Mouse (Mus musculus) ES-Bruce4 (cell line): ENCODE results near the gene Clec16a. TPM values are rescaled to one million over a fixed set of nuclear protein-coding genes. Genes with fewer than 3 reads are reported as not detected.

Source experiments
- H3K27ac ChIP-seq: 2 replicates; pipeline ENCODE4 v1.5.1; 2012; ENCODE audit warnings: low read length, inconsistent platforms; ENCODE audit not compliant: insufficient read depth
- H3K27me3 ChIP-seq: 2 replicates; pipeline ENCODE4 v1.6.1; 2012; ENCODE audit warnings: mild to moderate bottlenecking, low read length, inconsistent platforms; ENCODE audit not compliant: control insufficient read depth, poor library complexity, insufficient read depth, severe bottlenecking
- H3K36me3 ChIP-seq: 2 replicates; pipeline ENCODE4 v1.6.1; 2012; ENCODE audit warnings: inconsistent platforms, mild to moderate bottlenecking, low read length, moderate library complexity; ENCODE audit not compliant: control insufficient read depth, poor library complexity, insufficient read depth, severe bottlenecking
- H3K4me1 ChIP-seq: one replicate; pipeline ENCODE4 v1.8.1; 2011; ENCODE audit warnings: low read length; ENCODE audit not compliant: control insufficient read depth, insufficient read depth
- H3K4me3 ChIP-seq: 2 replicates; pipeline ENCODE4 v1.5.1; 2011; ENCODE audit warnings: low read depth, mild to moderate bottlenecking, low read length
- H3K9ac ChIP-seq: 2 replicates; pipeline ENCODE4 v1.6.1; 2012; ENCODE audit warnings: low read depth, mild to moderate bottlenecking, inconsistent platforms; ENCODE audit not compliant: poor library complexity, severe bottlenecking
- H3K9me3 ChIP-seq: replicated peaks from 2 replicates; pipeline ENCODE4 v1.6.1; 2012; ENCODE audit warnings: mild to moderate bottlenecking, low read length, inconsistent platforms; ENCODE audit not compliant: control insufficient read depth, poor library complexity, insufficient read depth, severe bottlenecking
- CTCF ChIP-seq: IDR thresholded peaks from one replicate; pipeline ENCODE4 v1.8.1; 2011; ENCODE audit warnings: low read depth, low read length
- EP300 ChIP-seq: IDR thresholded peaks from 2 replicates; pipeline ENCODE4 v1.6.1; 2011; ENCODE audit warnings: low read depth, low read length; ENCODE audit not compliant: insufficient read depth
- POLR2A ChIP-seq: IDR thresholded peaks from one replicate; pipeline ENCODE4 v1.8.1; 2011; ENCODE audit warnings: low read length; ENCODE audit not compliant: insufficient read depth
- polyA plus RNA-seq: library from polyadenylated mRNA; stranded (reverse); fragments of >200 nt; gene quantifications from 2 replicates; pipeline ENCODE4 v1.2.4, GENCODE M21; 2011; ENCODE audit warnings: low read depth; ENCODE audit not compliant: missing spikeins, insufficient read depth, insufficient read length

Gene Clec16a
- polyA plus RNA-seq, 1 experiment, result 9.5 TPM

GRCm38 (mm10) chr16:10771769-10772510, 226.8 kb downstream of the Clec16a start:
- H3K27me3 ChIP-seq, result no peaks in the 10 kb centered on the region
- H3K36me3 ChIP-seq, result no peaks in the 10 kb centered on the region
- H3K4me1 ChIP-seq, result no peaks in the 10 kb centered on the region
- no peaks in the 10 kb centered on the region for H3K9me3 ChIP-seq
- H3K9ac ChIP-seq, result no peak overlapping the region
- TF ChIP-seq EP300 (no peak), CTCF (no peak), POLR2A (no peak)
- H3K27ac ChIP-seq, result no peak overlapping the region
- H3K4me3 ChIP-seq, result no peak overlapping the region

DNA sequence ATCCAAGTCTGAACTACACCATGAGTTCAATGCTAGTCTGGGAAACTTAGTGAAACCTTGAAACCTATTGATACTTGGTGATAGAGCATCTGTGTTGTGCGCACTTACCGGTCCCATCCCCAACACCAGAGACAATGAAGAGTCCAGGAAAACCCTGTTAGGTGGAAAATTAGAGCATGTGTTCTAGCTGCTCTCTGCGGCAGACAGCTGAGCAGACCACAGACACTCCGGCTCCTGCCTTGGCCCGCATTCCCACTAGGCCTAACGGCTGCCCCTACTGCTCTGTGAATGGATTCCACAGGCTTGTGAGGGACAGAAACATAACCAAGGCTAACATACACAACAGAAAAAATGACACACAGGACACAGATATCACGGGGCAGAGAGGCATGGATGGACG, 228.4 kb downstream of the Clec16a start:
- Histone ChIP-seq H3K9ac (no peak overlapping the region), H3K27ac (no peak overlapping the region), H3K4me1 (no peaks in the 10 kb centered on the region), H3K4me3 (no peak overlapping the region), H3K27me3 (no peaks in the 10 kb centered on the region), H3K36me3 (no peaks in the 10 kb centered on the region), H3K9me3 (no peaks in the 10 kb centered on the region)
- TF ChIP-seq EP300, result no peak
- no peak for TF ChIP-seq CTCF
- TF ChIP-seq POLR2A, result no peak

- Histone ChIP-seq H3K27me3 (no peaks in the 10 kb centered on the region), H3K9me3 (no peaks in the 10 kb centered on the region), H3K9ac (no peak overlapping the region), H3K36me3 (no peaks in the 10 kb centered on the region), H3K27ac (no peak overlapping the region), H3K4me3 (no peak overlapping the region), H3K4me1 (no peaks in the 10 kb centered on the region)
- TF ChIP-seq EP300 (no peak), CTCF (no peak), POLR2A (no peak)
Measured at GRCm38 (mm10) chr16:10774726-10775125, 229.6 kb downstream of the Clec16a start.

- Histone ChIP-seq H3K27me3 (no peaks in the 10 kb centered on the region), H3K4me3 (no peak overlapping the region), H3K9me3 (no peaks in the 10 kb centered on the region), H3K27ac (no peak overlapping the region), H3K4me1 (no peaks in the 10 kb centered on the region), H3K36me3 (no peaks in the 10 kb centered on the region), H3K9ac (no peak overlapping the region)
- no peak for TF ChIP-seq EP300
- no peak for TF ChIP-seq CTCF
- TF ChIP-seq POLR2A, result no peak
Measured at GRCm38 (mm10) chr16:10776322-10776721, 231.2 kb downstream of the Clec16a start.

- no peaks in the 10 kb centered on the region for H3K4me1 ChIP-seq
- no peaks in the 10 kb centered on the region for H3K9me3 ChIP-seq
Measured at GRCm38 (mm10) chr16:10777579-10778160, 232.5 kb downstream of the Clec16a start.

GRCm38 (mm10) chr16:10780631-10781120, 235.5 kb downstream of the Clec16a start:
- no peak overlapping the region for H3K4me3 ChIP-seq

More at GRCm38 (mm10) chr16:10777579-10778160, 232.5 kb downstream of the Clec16a start:
- H3K36me3 ChIP-seq, result no peaks in the 10 kb centered on the region
- H3K9ac ChIP-seq, result no peak overlapping the region
- H3K4me3 ChIP-seq, result no peak overlapping the region
- no peak for TF ChIP-seq POLR2A
- no peak for TF ChIP-seq EP300
- no peak for TF ChIP-seq CTCF
- H3K27me3 ChIP-seq, result no peaks in the 10 kb centered on the region
- no peak overlapping the region for H3K27ac ChIP-seq

More at GRCm38 (mm10) chr16:10780631-10781120, 235.5 kb downstream of the Clec16a start:
- no peak overlapping the region for H3K9ac ChIP-seq
- H3K4me1 ChIP-seq, result no peaks in the 10 kb centered on the region
- no peak overlapping the region for H3K27ac ChIP-seq
- no peaks in the 10 kb centered on the region; the same call in 1 of the 2 replicates for H3K27me3 ChIP-seq
- H3K36me3 ChIP-seq, result no peaks in the 10 kb centered on the region
- TF ChIP-seq EP300 (no peak), POLR2A (no peak), CTCF (no peak)
- no peaks in the 10 kb centered on the region for H3K9me3 ChIP-seq
